Mouse (Mus musculus): ENCODE measurements around the gene Isg20l2. TPM values are rescaled to one million over a fixed set of nuclear protein-coding genes. Genes with fewer than 3 reads are reported as not detected.

The Isg20l2 gene
- polyA plus RNA-seq, 1 experiment from 2014 or later: 24.9 TPM

- no peaks in the 10 kb centered on the region for H3K9me3 ChIP-seq (replicated peaks; ENCODE audit: control insufficient read depth, low read length, poor library complexity, severe bottlenecking)
- 30% methylated on average over 1 of the region's 1 CpGs for WGBS
- H3K27ac ChIP-seq (ENCODE audit: low read length): no peak overlapping the region
- H3K9ac ChIP-seq (ENCODE audit: low read depth, low read length): no peak overlapping the region
- no peaks in the 10 kb centered on the region for H3K4me1 ChIP-seq (ENCODE audit: control insufficient read depth, insufficient read depth, low read length)
- no peak for ATAC-seq
- H3K36me3 ChIP-seq (ENCODE audit: control insufficient read depth, insufficient read depth, low read length): no peaks in the 10 kb centered on the region
- no peak overlapping the region for H3K4me3 ChIP-seq (ENCODE audit: low read depth, low read length)
- H3K4me2 ChIP-seq (ENCODE audit: low read length): no peak overlapping the region
- no peaks in the 10 kb centered on the region for H3K27me3 ChIP-seq (ENCODE audit: control insufficient read depth, insufficient read depth, low read depth, low read length)
Observed at GRCm38 (mm10) chr3:87958967-87959366, 28.9 kb downstream of the Isg20l2 start.

- Histone ChIP-seq H3K9me3 (replicated peaks; ENCODE audit: control insufficient read depth, low read length, poor library complexity, severe bottlenecking) (no peaks in the 10 kb centered on the region), H3K27ac (ENCODE audit: low read length) (no peak overlapping the region), H3K4me1 (ENCODE audit: control insufficient read depth, insufficient read depth, low read length) (no peaks in the 10 kb centered on the region), H3K9ac (ENCODE audit: low read depth, low read length) (no peak overlapping the region), H3K36me3 (ENCODE audit: control insufficient read depth, insufficient read depth, low read length) (no peaks in the 10 kb centered on the region), H3K27me3 (ENCODE audit: control insufficient read depth, insufficient read depth, low read depth, low read length) (no peaks in the 10 kb centered on the region), H3K4me3 (ENCODE audit: low read depth, low read length) (no peak overlapping the region), H3K4me2 (ENCODE audit: low read length) (no peak overlapping the region)
- 69% methylated on average over 7 of the region's 7 CpGs for WGBS
- ATAC-seq: no peak
Observed at GRCm38 (mm10) chr3:87959371-87959770, 29.3 kb downstream of the Isg20l2 start.

- H3K9me3 ChIP-seq (replicated peaks; ENCODE audit: control insufficient read depth, low read length, poor library complexity, severe bottlenecking): no peaks in the 10 kb centered on the region
- WGBS: 3% methylated on average over 10 of the region's 10 CpGs
Observed at GRCm38 (mm10) chr3:87960191-87960585, 30.1 kb downstream of the Isg20l2 start.

DNA sequence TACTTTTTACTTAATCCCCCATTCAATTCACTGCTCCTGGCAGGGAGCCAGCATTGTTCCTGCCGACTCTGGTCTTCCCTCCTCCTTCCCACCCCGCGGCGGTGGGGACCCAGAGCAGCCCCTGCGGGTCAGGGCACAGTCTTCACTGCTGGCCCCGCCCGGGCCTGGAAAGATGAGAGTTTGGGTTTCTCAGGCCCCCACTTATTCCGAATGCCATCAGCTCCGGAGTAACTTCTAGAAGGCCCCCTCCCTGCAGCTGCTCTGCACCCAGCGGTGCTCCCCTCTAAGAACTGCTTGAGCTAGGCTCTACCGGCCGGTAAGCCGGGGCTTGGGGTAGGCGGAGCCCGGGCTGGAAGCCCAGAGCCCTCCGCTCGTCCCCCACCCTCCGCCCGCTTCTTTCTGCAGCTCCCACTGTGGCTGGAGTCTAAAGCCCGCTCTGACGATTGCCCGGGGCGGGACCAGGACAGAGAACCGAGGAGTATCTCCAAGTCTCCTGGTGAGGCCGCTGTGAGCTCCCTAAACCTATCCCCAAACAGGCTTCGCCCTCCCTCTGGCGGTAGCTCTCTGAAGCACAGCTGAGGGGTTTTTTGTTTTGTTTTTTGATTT, 30.6 kb downstream of the Isg20l2 start:
- Histone ChIP-seq H3K9ac (ENCODE audit: low read depth, low read length) (peak overlapping the region; percentile 63), H3K36me3 (ENCODE audit: control insufficient read depth, insufficient read depth, low read length) (no peaks in the 10 kb centered on the region), H3K9me3 (replicated peaks; ENCODE audit: control insufficient read depth, low read length, poor library complexity, severe bottlenecking) (no peaks in the 10 kb centered on the region), H3K27me3 (ENCODE audit: control insufficient read depth, insufficient read depth, low read depth, low read length) (no peaks in the 10 kb centered on the region), H3K4me1 (ENCODE audit: control insufficient read depth, insufficient read depth, low read length) (no peaks in the 10 kb centered on the region), H3K4me2 (ENCODE audit: low read length) (peak overlapping the region; percentile 70), H3K4me3 (ENCODE audit: low read depth, low read length) (peak overlapping the region; percentile 49), H3K27ac (ENCODE audit: low read length) (peak overlapping the region; percentile 79)
- WGBS: under 1% methylated on average over 27 of the region's 27 CpGs
- ATAC-seq: peak; percentile 97

More at GRCm38 (mm10) chr3:87960191-87960585, 30.1 kb downstream of the Isg20l2 start:
- H3K4me2 ChIP-seq (ENCODE audit: low read length): peak overlapping the region; percentile 70
- peak overlapping the region; percentile 49 for H3K4me3 ChIP-seq (ENCODE audit: low read depth, low read length)
- peak overlapping the region; percentile 79 for H3K27ac ChIP-seq (ENCODE audit: low read length)
- H3K4me1 ChIP-seq (ENCODE audit: control insufficient read depth, insufficient read depth, low read length): no peaks in the 10 kb centered on the region
- peak overlapping the region; percentile 63 for H3K9ac ChIP-seq (ENCODE audit: low read depth, low read length)
- H3K36me3 ChIP-seq (ENCODE audit: control insufficient read depth, insufficient read depth, low read length): no peaks in the 10 kb centered on the region
- H3K27me3 ChIP-seq (ENCODE audit: control insufficient read depth, insufficient read depth, low read depth, low read length): no peaks in the 10 kb centered on the region
- ATAC-seq: peak; percentile 5; the same call in 1 of the 2 replicates

DNA sequence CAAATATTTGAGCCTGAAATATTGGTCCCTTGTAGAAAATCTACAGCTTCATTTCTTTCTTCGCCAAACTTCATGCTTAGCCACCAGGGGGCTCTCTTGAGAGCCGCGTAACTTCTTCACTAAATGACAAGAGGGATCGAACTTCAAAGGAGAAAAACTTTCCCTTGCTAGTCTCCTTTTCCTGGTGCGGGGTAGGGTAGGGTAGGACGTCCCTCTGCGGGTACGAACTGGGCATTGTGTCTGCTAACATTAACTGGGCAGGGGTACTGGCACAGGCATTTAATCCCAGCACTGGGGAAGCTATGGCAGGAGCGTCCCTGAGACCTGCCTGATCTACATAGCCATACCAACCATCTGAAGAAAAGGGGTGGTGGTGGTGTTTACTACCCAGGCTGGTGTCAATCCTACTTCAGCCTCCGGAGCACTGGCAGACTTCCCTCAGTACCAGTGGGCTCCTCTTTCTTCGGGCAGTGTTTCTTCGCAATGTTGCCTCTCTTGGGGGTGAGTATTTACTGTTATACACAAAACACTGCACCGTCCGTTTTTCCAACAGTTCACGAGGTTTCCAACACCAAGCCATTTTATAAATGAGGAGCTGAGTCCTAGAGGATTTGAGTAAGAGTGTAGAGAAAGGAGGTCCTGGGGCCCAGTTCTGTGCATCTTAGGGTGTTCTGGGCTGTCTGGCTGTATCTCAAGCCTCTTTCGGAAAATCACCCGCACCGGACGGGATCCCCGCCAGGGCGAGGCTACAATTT, 40.2 kb downstream of the Isg20l2 start:
- H3K27me3 ChIP-seq (ENCODE audit: control insufficient read depth, insufficient read depth, low read depth, low read length): peaks cover 3% of the 10 kb centered on the region; the same call in 1 of the 2 replicates
- H3K4me3 ChIP-seq (ENCODE audit: low read depth, low read length): peak overlapping the region; percentile 58
- H3K4me1 ChIP-seq (ENCODE audit: control insufficient read depth, insufficient read depth, low read length): peaks cover 9% of the 10 kb centered on the region
- under 1% methylated on average over 21 of the region's 21 CpGs for WGBS
- H3K27ac ChIP-seq (ENCODE audit: low read length): peak overlapping the region; percentile 39; the same call in 1 of the 2 replicates
- peak overlapping the region; percentile 71 for H3K9ac ChIP-seq (ENCODE audit: low read depth, low read length)
- peak overlapping the region; percentile 93 for H3K4me2 ChIP-seq (ENCODE audit: low read length)
- ATAC-seq: peak; percentile 8; the same call in 1 of the 2 replicates
- no peaks in the 10 kb centered on the region for H3K36me3 ChIP-seq (ENCODE audit: control insufficient read depth, insufficient read depth, low read length)
- no peaks in the 10 kb centered on the region for H3K9me3 ChIP-seq (replicated peaks; ENCODE audit: control insufficient read depth, low read length, poor library complexity, severe bottlenecking)

GRCm38 (mm10) chr3:87970939-87971488, 40.9 kb downstream of the Isg20l2 start, which contains the start of gene Nes:
Gene Nes, plus strand, starts transcription at chr3:87971078.
- peaks cover 3% of the 10 kb centered on the region; the same call in 1 of the 2 replicates for H3K27me3 ChIP-seq (ENCODE audit: control insufficient read depth, insufficient read depth, low read depth, low read length)
- peak within 1 kb of the TSS; percentile 58 for H3K4me3 ChIP-seq (ENCODE audit: low read depth, low read length)
- H3K9ac ChIP-seq (ENCODE audit: low read depth, low read length): peak within 1 kb of the TSS; percentile 71
- H3K27ac ChIP-seq (ENCODE audit: low read length): peak within 1 kb of the TSS; percentile 39
- no peaks in the 10 kb centered on the region for H3K9me3 ChIP-seq (replicated peaks; ENCODE audit: control insufficient read depth, low read length, poor library complexity, severe bottlenecking)
- H3K36me3 ChIP-seq (ENCODE audit: control insufficient read depth, insufficient read depth, low read length): no peaks in the 10 kb centered on the region
- peak within 1 kb of the TSS; percentile 93 for H3K4me2 ChIP-seq (ENCODE audit: low read length)
- ATAC-seq: peak; percentile 75
- peaks cover 9% of the 10 kb centered on the region for H3K4me1 ChIP-seq (ENCODE audit: control insufficient read depth, insufficient read depth, low read length)
- under 1% methylated on average over 44 of the region's 44 CpGs for WGBS

GRCm38 (mm10) chr3:87971489-87972202, 41.5 kb downstream of the Isg20l2 start:
- H3K4me2 ChIP-seq (ENCODE audit: low read length): peak overlapping the region; percentile 93
- ATAC-seq: peak; percentile 18; the same call in 1 of the 2 replicates
- peaks cover 9% of the 10 kb centered on the region for H3K4me1 ChIP-seq (ENCODE audit: control insufficient read depth, insufficient read depth, low read length)
- under 1% methylated on average over 58 of the region's 60 CpGs for WGBS
- H3K9ac ChIP-seq (ENCODE audit: low read depth, low read length): peak overlapping the region; percentile 71
- H3K27ac ChIP-seq (ENCODE audit: low read length): peak overlapping the region; percentile 18; the same call in 1 of the 2 replicates
- peaks cover 3% of the 10 kb centered on the region; the same call in 1 of the 2 replicates for H3K27me3 ChIP-seq (ENCODE audit: control insufficient read depth, insufficient read depth, low read depth, low read length)
- H3K9me3 ChIP-seq (replicated peaks; ENCODE audit: control insufficient read depth, low read length, poor library complexity, severe bottlenecking): no peaks in the 10 kb centered on the region
- peak overlapping the region; percentile 58 for H3K4me3 ChIP-seq (ENCODE audit: low read depth, low read length)
- H3K36me3 ChIP-seq (ENCODE audit: control insufficient read depth, insufficient read depth, low read length): no peaks in the 10 kb centered on the region

- WGBS: 7% methylated on average over 8 of the region's 8 CpGs
- Histone ChIP-seq H3K27ac (ENCODE audit: low read length) (no peak overlapping the region), H3K9me3 (replicated peaks; ENCODE audit: control insufficient read depth, low read length, poor library complexity, severe bottlenecking) (no peaks in the 10 kb centered on the region), H3K9ac (ENCODE audit: low read depth, low read length) (peak overlapping the region; percentile 71), H3K4me3 (ENCODE audit: low read depth, low read length) (peak overlapping the region; percentile 58), H3K27me3 (ENCODE audit: control insufficient read depth, insufficient read depth, low read depth, low read length) (peaks cover 3% of the 10 kb centered on the region; the same call in 1 of the 2 replicates), H3K36me3 (ENCODE audit: control insufficient read depth, insufficient read depth, low read length) (no peaks in the 10 kb centered on the region), H3K4me1 (ENCODE audit: control insufficient read depth, insufficient read depth, low read length) (peaks cover 9% of the 10 kb centered on the region), H3K4me2 (ENCODE audit: low read length) (peak overlapping the region; percentile 93)
- peak; percentile 27; the same call in 1 of the 2 replicates for ATAC-seq
Observed at GRCm38 (mm10) chr3:87972203-87972664, 42.1 kb downstream of the Isg20l2 start.
